ENCODE assay signal across 8 mouse cellular contexts in genomic region chr11:4440978-4441377, GRCm38 (mm10). TPM values are rescaled to one million over a fixed set of nuclear protein-coding genes. Genes with fewer than 3 reads are reported as not detected.
A peak's percentile ranks its signal among the peaks of the same experiment; 100 is the strongest.
DNase-seq lines count a peak whose midpoint lies in the region; ATAC-seq lines count a peak whose summit lies in the region.
"Had no signal": no experiment of that assay in that cellular context is flagged by ENCODE, and none has a peak within 500 bp of the region (broad histone marks: within the 10 kb centered on the region; RNA-seq: fewer than 3 reads in every experiment).

TSS of gene Hormad2 (minus strand) at chr11:4441105.

- DNase-seq in lung, adult 18-20 months, result peak; percentile 7 to 22
- no peak for DNase-seq in lung, postnatal 14 days
- peak; percentile 48 for DNase-seq in embryo, embryonic 11 days
- DNase-seq in thymus, postnatal 14 days, result peak; percentile 49
- DNase-seq in gastrocnemius, postnatal 4 days (ENCODE audit: low spot score in 2 of 2), result no peak
- no peak for DNase-seq in right cerebral cortex, adult 18-20 months

- peak within 1 kb of the TSS; percentile 39; the same call in 1 of the 2 replicates for H3K9ac ChIP-seq in liver, embryonic 12.5 days
- H3K9ac ChIP-seq: limb, embryonic 12.5 days had no signal

- H3K9me3 ChIP-seq in liver, embryonic 12.5 days (replicated peaks), result no peaks in the 10 kb centered on the region
- H3K9me3 ChIP-seq: limb, embryonic 12.5 days had no signal

- no peak within 1 kb of the TSS for H3K27ac ChIP-seq in liver, embryonic 12.5 days
- H3K27ac ChIP-seq: limb, embryonic 12.5 days had no signal

- 44% methylated on average over 19 of the region's 19 CpGs for WGBS in liver, embryonic 12.5 days (ENCODE audit: insufficient replicate concordance)

- peak within 1 kb of the TSS; percentile 52 for H3K4me2 ChIP-seq in liver, embryonic 12.5 days
- H3K4me2 ChIP-seq: limb, embryonic 12.5 days had no signal

- H3K36me3 ChIP-seq in liver, embryonic 12.5 days, result no peaks in the 10 kb centered on the region
- H3K36me3 ChIP-seq: limb, embryonic 12.5 days had no signal

- H3K27me3 ChIP-seq in liver, embryonic 12.5 days (replicated peaks), result no peaks in the 10 kb centered on the region
- H3K27me3 ChIP-seq: limb, embryonic 12.5 days had no signal

- ATAC-seq in liver, embryonic 12.5 days, result peak; percentile 73

- H3K4me1 ChIP-seq in liver, embryonic 12.5 days, result peaks cover 7% of the 10 kb centered on the region

- peak within 1 kb of the TSS; percentile 30 for H3K4me3 ChIP-seq in liver, embryonic 12.5 days
- H3K4me3 ChIP-seq: limb, embryonic 12.5 days had no signal

RNA-seq across cellular contexts. Expression of gene Hormad2, which starts in this region (rescaled TPM):
- polyA plus RNA-seq in liver, embryonic 12.5 days (2016; fragmentation: Nextera tagmentation; extraction: Ambion mirVana), result 0.67 and 0.77 TPM in 2 replicates
- total RNA-seq in gastrocnemius, postnatal 4 days (2021), result under 1 TPM; 0.66 to 0.67 TPM

Comparison
In these comparisons a context has a peak if more than half of its experiments do, and no peak if none do; other contexts are left out.
1. DNase-seq: peak in lung, adult 18-20 months (2 of 2), embryo, embryonic 11 days (single experiment) and thymus, postnatal 14 days (single experiment); none in lung, postnatal 14 days (single experiment), gastrocnemius, postnatal 4 days (0 of 2) and right cerebral cortex, adult 18-20 months (single experiment).
2. Peak in ATAC-seq, H3K4me3 ChIP-seq, H3K9ac ChIP-seq and H3K4me2 ChIP-seq in liver, embryonic 12.5 days; RNA of the gene not detected or under 1 TPM.